ENCODE assay signal across 14 mouse cellular contexts in genomic region chr2:65848706-65849105, GRCm38 (mm10). TPM values are rescaled to one million over a fixed set of nuclear protein-coding genes. Genes with fewer than 3 reads are reported as not detected.
A peak's percentile ranks its signal among the peaks of the same experiment; 100 is the strongest.
DNase-seq lines count a peak whose midpoint lies in the region; ATAC-seq and TF ChIP-seq lines count a peak whose summit lies in the region.
"Had no signal": no experiment of that assay in that cellular context is flagged by ENCODE, and none has a peak within 500 bp of the region (broad histone marks: within the 10 kb centered on the region; RNA-seq: fewer than 3 reads in every experiment).

No protein-coding gene starts in this region.

- no peak overlapping the region for H3K27ac ChIP-seq in forebrain, embryonic 11.5 days (ENCODE audit: low read depth, low read length)
- no peak overlapping the region for H3K27ac ChIP-seq in forebrain, embryonic 10.5 days
- H3K27ac ChIP-seq in forebrain, postnatal 0 days (ENCODE audit: low read depth, low read length), result peak overlapping the region; percentile 74
- peak overlapping the region; percentile 72 for H3K27ac ChIP-seq in midbrain, embryonic 14.5 days (replicated peaks; ENCODE audit: low read depth, low read length)

- H3K4me2 ChIP-seq in forebrain, embryonic 11.5 days (ENCODE audit: low read depth, low read length, severe bottlenecking), result peak overlapping the region; percentile 24; the same call in 1 of the 2 replicates
- H3K4me2 ChIP-seq in forebrain, postnatal 0 days (ENCODE audit: low read depth), result peak overlapping the region; percentile 57
- H3K4me2 ChIP-seq in midbrain, embryonic 14.5 days (ENCODE audit: low read length), result peak overlapping the region; percentile 67
- H3K4me2 ChIP-seq: lung, embryonic 14.5 days had no signal

- no peak for TF ChIP-seq CTCF in forebrain, postnatal 0 days (IDR thresholded peaks at IDR 0.05; ENCODE audit: low read depth)

- no peaks in the 10 kb centered on the region for H3K36me3 ChIP-seq in forebrain, embryonic 11.5 days (ENCODE audit: control insufficient read depth, insufficient read depth, low read length)
- H3K36me3 ChIP-seq in forebrain, embryonic 10.5 days (replicated peaks), result no peaks in the 10 kb centered on the region
- H3K36me3 ChIP-seq in forebrain, postnatal 0 days (ENCODE audit: insufficient read depth), result no peaks in the 10 kb centered on the region
- no peaks in the 10 kb centered on the region for H3K36me3 ChIP-seq in midbrain, embryonic 14.5 days (ENCODE audit: control insufficient read depth, insufficient read depth, low read length)

- no peak overlapping the region for H3K9ac ChIP-seq in forebrain, embryonic 11.5 days (ENCODE audit: low read length)
- peak overlapping the region; percentile 51 for H3K9ac ChIP-seq in forebrain, postnatal 0 days
- H3K9ac ChIP-seq in midbrain, embryonic 14.5 days (replicated peaks; ENCODE audit: low read length), result peak overlapping the region; percentile 42
- H3K9ac ChIP-seq: lung, embryonic 14.5 days had no signal

- 34% methylated on average over 8 of the region's 8 CpGs for WGBS in forebrain, embryonic 11.5 days
- 40% methylated on average over 8 of the region's 8 CpGs for WGBS in forebrain, embryonic 10.5 days
- 20% methylated on average over 8 of the region's 8 CpGs for WGBS in forebrain, postnatal 0 days
- 17% methylated on average over 8 of the region's 8 CpGs for WGBS in midbrain, embryonic 14.5 days

- no peak for ATAC-seq in forebrain, embryonic 11.5 days (replicated peaks; ENCODE audit: low FRiP score)
- peak; percentile 59 for ATAC-seq in forebrain, postnatal 0 days
- ATAC-seq in midbrain, embryonic 14.5 days (ENCODE audit: low FRiP score, low TSS enrichment), result peak; percentile 51; the same call in 1 of the 2 replicates

- no peak for DNase-seq in forebrain, embryonic 11.5 days (ENCODE audit: low spot score)
- DNase-seq in forebrain, embryonic 10.5 days (ENCODE audit: extremely low spot score, low spot score), result no peak
- DNase-seq in ES-CJ7 (ENCODE audit: low read depth, low spot score), result peak; percentile 46
- peak; percentile 65 for DNase-seq in forebrain, postnatal 0 days
- peak; percentile 69 for DNase-seq in midbrain, embryonic 14.5 days
- no peak for DNase-seq in thymus, postnatal 14 days
- no peak for DNase-seq in urinary bladder, postnatal 10 days (ENCODE audit: low spot score)
- no peak for DNase-seq in spleen, adult 12 weeks (ENCODE audit: low spot score)
- DNase-seq: adrenal gland, postnatal 14 days; kidney, adult 8-10 months; lung, embryonic 14.5 days; spleen, adult 18-20 months had no signal

- 0 out of 2 replicates have a peak, but pooled peaks cover 2% of the 10 kb centered on the region for H3K4me1 ChIP-seq in forebrain, embryonic 11.5 days (replicated peaks; ENCODE audit: control insufficient read depth, insufficient read depth, low read length)
- peaks cover 36% of the 10 kb centered on the region for H3K4me1 ChIP-seq in forebrain, embryonic 10.5 days
- H3K4me1 ChIP-seq in forebrain, postnatal 0 days (ENCODE audit: insufficient read depth), result peaks cover 7% of the 10 kb centered on the region
- H3K4me1 ChIP-seq in midbrain, embryonic 14.5 days (ENCODE audit: control insufficient read depth, insufficient read depth, low read length), result peaks cover 23% of the 10 kb centered on the region

- no peaks in the 10 kb centered on the region for H3K9me3 ChIP-seq in forebrain, embryonic 11.5 days (ENCODE audit: control insufficient read depth, low read length)
- no peaks in the 10 kb centered on the region; the same call in 1 of the 2 replicates for H3K9me3 ChIP-seq in forebrain, embryonic 10.5 days
- no peaks in the 10 kb centered on the region for H3K9me3 ChIP-seq in forebrain, postnatal 0 days (ENCODE audit: low read length)
- H3K9me3 ChIP-seq in midbrain, embryonic 14.5 days (ENCODE audit: control insufficient read depth, low read length), result no peaks in the 10 kb centered on the region

- no peak overlapping the region for H3K4me3 ChIP-seq in forebrain, embryonic 11.5 days (ENCODE audit: low read depth, low read length)
- no peak overlapping the region for H3K4me3 ChIP-seq in forebrain, embryonic 10.5 days
- H3K4me3 ChIP-seq in forebrain, postnatal 0 days (ENCODE audit: low read depth, low read length), result peak overlapping the region; percentile 55
- H3K4me3 ChIP-seq in midbrain, embryonic 14.5 days (replicated peaks; ENCODE audit: low read depth, low read length), result peak overlapping the region; percentile 46

- H3K27me3 ChIP-seq in forebrain, embryonic 11.5 days (ENCODE audit: control insufficient read depth, insufficient read depth, low read length), result no peaks in the 10 kb centered on the region
- no peaks in the 10 kb centered on the region for H3K27me3 ChIP-seq in forebrain, embryonic 10.5 days (ENCODE audit: poor library complexity, severe bottlenecking)
- H3K27me3 ChIP-seq in forebrain, postnatal 0 days (ENCODE audit: insufficient read depth, low read length), result no peaks in the 10 kb centered on the region
- no peaks in the 10 kb centered on the region for H3K27me3 ChIP-seq in midbrain, embryonic 14.5 days (ENCODE audit: control insufficient read depth, insufficient read depth, low read length)

RNA-seq across cellular contexts. Expression of gene Csrnp3, which starts 3.1 kb away (rescaled TPM):
- polyA plus RNA-seq in forebrain, embryonic 11.5 days (2014; fragmentation: Nextera tagmentation; extraction: Ambion mirVana), result 13.4 and 14.5 TPM in 2 replicates
- 4.2 and 6.6 TPM in 2 replicates for polyA plus RNA-seq in forebrain, embryonic 10.5 days (2016; fragmentation: Nextera tagmentation; extraction: Ambion mirVana)
- 89.7 and 98.2 TPM in 2 replicates for total RNA-seq in forebrain, postnatal 0 days (2014; rRNA removed)
- 28.1 and 46.2 TPM in 2 replicates for polyA plus RNA-seq in forebrain, postnatal 0 days (2015; fragmentation: Nextera tagmentation; extraction: Ambion mirVana)
- 81.0 and 110 TPM in 2 replicates for polyA plus RNA-seq in midbrain, embryonic 14.5 days (2014; fragmentation: Nextera tagmentation; extraction: Ambion mirVana)
- total RNA-seq: granulocyte monocyte progenitor cell, adult 5-6 weeks; megakaryocyte, adult 5-6 weeks had no signal

Comparison
In these comparisons a context has a peak if more than half of its experiments do, and no peak if none do; other contexts are left out.
1. DNase-seq: peak in ES-CJ7 (single experiment), forebrain, postnatal 0 days (single experiment) and midbrain, embryonic 14.5 days (single experiment); none in forebrain, embryonic 11.5 days (single experiment), forebrain, embryonic 10.5 days (single experiment), thymus, postnatal 14 days (single experiment), urinary bladder, postnatal 10 days (single experiment) and spleen, adult 12 weeks (single experiment).
2. H3K27ac ChIP-seq: peak in forebrain, postnatal 0 days (single experiment) and midbrain, embryonic 14.5 days (single experiment); none in forebrain, embryonic 11.5 days (single experiment) and forebrain, embryonic 10.5 days (single experiment).
3. H3K4me3 ChIP-seq: peak in forebrain, postnatal 0 days (single experiment) and midbrain, embryonic 14.5 days (single experiment); none in forebrain, embryonic 11.5 days (single experiment) and forebrain, embryonic 10.5 days (single experiment).
4. Peak in every context shown above with its lines, with median percentiles within 50 percentile points of each other: H3K4me2 ChIP-seq.